Mouse (Mus musculus) retina, postnatal 7 days (tissue): ENCODE measurements around the gene Pax6.

Source experiments
- DNase-seq: peaks from one replicate; pipeline ENCODE4 v3.0.0-alpha.2; 2012; ENCODE audit warnings: low read depth, low spot score

Pax6 gene

DNA sequence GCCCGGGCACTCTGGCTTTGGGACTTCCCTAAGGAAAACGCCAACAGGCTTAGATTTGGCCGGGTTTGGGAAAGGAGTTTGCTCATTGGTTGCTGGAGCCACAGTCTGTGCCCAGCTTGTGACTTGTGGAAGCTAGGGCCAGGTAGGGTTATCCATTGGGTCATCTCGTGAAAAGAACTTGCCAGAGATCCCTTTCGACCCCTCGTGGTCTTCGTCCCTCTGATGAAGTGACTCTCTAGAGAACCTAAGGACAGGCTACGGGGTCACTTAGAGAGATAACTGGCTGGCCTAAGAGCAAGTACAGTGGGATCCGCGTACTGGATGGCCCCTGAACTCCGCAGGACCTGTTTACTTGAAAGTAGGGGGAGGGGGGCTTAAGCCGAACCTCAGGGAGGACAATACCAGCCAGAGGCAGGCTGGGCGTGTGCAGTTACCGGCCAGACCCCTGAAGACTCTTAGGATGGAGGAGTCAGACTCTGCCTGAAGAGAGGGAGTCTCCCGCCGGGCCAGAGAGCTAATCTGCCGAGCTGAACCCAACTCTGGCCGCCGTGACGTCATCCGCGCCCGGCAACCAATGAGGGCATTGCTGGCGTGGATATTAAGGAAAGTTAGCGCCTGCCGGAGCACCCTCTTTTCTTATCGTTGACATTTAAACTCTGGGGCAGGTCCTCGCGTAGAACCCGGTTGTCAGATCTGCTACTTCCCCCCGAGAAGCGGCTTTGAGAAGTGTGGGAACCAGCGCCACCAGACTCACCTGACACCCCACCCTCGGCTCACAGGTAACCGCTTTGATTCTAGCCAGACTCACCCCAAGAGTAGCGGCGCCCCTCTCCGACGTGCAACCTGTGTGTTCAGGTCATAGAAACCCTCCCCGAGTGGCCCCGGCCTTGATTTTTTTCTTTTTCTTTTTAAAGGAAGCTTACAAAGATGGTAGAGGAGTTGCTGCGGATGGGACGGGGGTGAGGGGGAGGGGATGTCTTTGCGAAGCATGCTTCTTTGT lies at the start of gene Pax6:
Gene Pax6 (plus strand): TSS at position 630 of the 1,000 bp plus-strand sequence.
- no peak for DNase-seq

DNA sequence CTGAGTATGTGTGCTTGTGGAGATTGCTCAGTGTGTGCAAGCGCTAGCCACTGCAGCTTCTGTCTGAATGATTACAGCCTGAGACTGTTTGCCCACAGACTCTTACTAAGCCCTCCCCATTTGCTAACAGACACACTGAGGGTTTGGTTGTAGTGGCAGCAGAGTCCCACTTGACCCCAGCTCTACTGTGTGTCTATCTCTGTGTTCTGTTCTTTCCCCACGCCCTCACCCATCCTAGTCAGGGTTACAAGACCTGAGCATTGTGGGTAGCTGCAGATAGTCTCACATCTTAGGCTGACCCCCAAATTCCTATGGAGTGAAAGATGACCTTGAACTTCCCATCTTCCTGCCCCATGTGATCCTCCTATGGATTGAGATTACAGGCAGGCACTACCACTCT lies 19.8 kb upstream of the Pax6 start:
- no peak for DNase-seq

DNA sequence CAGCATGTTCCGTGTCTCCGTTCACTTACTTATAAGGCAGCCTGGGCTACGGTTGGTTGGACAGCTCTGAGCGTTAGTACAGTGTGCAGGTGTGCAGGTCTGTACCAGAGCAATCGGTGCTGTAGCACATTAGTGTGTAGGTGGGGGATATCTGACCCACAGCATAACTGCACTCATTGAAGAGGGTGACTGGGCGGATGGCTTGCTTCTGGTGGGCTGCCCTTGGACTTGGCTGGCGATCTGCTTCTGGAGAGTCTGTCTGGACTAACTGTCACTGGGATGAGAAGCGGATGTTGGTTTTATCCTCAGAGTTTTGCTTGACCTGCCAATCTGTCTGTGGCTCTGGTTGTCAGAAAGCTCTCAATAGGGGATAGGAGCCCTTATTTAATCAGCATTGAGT lies 12.2 kb upstream of the Pax6 start:
- no peak for DNase-seq

DNA sequence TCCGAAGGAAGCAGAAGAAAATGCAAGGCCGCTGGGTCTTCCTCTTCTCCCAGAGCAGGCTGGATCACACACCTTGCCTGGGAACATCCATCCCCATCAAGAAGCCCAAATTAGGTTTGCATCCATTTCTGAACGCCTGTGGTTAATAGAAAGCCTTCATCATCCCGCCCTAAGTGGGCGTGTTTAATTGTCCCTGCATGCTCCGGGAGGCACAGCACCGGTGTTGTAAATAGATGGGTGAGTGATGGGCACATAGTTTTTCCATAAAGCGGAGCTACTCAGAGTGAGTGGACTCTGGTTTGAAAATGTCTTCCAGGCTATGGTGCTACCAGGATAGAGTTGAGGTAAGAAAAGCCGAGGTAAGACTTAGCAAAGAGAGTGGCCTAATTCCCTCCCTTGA lies 9.3 kb upstream of the Pax6 start:
- DNase-seq = no peak

DNA sequence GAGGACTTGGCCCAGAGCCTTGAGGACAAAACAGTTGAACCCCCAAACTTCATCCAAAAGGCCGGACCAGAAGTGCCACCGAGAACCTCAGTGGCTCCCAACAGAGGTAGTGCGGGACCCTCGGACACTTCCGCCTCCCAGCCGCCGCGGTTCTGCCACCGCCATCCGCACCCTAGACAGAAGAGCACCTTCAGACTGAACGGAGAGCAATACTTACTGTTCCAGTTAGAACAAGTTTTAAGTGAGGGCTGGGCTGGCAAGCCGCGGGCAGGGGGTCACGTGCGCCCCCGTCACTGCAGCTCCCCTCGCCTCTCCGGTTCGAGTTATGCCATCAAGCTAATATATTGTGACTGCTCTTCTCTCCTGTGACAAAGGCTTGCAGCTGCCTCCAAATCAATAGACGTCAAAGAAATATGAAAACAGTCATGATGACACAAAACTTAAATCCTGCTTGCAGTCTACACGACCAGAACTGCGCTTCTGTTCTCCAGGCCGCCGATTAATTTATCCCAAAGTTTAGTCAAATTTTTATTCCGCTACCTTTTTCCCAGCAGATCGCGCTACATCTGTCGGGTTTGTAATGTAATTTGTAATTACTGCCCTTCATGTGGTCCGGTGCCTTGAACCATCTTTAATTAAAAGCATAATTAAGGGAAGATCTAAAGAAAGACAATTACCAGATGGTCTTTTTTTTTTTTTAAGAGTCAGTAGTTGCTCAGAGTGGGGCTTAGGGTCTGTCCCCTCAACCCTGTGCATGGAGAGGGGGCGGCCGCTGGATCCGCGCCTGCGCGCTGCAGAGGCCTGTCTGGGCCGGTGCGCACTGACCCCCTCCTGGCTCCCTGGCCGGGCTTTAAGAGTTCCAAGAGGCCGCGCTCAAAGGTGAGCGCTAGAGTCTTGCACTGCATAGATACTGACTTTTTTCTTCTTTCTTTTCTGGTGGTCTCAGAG lies 8.5 kb upstream of the Pax6 start:
- no peak for DNase-seq

DNA sequence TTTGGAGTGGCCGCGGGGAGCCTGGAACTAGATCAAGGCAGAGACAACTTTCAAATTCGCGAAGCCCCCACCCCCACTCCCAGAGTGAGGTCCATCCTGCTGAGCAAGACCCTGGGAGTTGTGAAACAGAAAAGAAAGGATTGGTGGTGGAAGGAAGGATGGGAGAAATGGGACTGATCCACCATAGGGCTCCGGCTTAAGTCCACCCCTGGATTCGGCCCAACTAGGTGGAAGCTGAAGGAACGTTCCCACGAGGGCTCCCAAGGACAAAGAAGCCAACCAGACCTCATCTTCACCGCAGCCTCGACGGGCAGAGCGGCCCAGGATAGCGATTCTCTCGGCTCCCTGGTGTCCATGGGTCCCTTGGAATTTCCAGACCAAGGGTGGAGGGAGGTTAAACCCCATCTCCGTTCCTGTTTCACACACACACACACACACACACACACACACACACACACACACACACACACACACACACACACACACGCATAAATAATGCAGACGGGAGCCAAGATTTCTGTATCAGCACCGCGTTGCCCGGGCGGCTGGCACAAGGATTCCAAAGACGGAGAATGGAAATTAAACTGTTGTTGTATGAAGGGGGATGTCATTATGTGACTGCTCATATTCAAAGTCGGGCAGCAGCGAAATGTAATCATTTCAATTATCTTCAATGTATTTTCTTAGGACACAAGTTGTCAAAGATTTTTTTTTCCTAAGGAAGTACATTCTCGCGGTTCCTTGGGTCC lies 7.7 kb upstream of the Pax6 start:
- no peak for DNase-seq

DNA sequence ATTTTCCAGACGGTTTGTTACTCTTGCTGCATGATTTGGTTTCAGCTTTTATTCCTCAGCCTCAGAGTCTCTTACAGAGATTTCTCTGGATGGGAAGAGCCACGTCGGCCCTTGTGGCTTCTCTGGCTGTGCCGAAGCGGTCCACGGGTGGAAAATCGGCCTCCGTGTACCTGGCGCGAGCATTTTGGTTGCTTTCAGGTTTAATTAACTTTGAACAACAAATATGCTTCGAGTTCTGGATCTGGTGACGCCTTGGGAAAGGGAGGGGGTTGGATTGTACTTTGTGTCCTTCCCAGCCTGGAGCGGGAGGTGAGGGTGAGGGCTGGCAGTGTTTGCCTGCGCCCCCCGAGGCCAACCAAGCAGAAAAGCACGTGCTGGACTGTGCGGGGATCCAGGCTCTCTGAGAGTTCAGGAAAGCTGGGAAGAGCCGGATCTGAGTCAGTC lies 7.1 kb upstream of the Pax6 start:
- no peak for DNase-seq

DNA sequence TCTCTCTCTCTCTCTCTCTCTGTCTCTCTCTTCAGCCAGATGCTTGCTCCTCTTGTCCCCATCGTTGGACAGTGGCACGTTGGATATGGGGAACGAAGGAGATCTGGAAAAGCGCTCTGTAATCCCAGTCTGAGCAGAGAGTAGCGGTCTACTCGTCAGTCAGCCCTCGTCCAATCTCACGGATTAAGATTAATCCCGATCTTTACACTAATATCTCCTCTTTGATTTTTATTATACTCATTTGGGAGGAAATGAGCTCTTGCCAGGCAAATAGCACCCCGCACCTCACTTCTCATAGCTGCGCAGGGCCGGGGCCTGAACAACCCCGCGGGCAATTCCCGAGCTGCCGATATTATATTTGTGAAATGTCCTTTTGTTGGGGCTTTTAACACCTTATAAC lies 6.6 kb upstream of the Pax6 start:
- DNase-seq = no peak

DNA sequence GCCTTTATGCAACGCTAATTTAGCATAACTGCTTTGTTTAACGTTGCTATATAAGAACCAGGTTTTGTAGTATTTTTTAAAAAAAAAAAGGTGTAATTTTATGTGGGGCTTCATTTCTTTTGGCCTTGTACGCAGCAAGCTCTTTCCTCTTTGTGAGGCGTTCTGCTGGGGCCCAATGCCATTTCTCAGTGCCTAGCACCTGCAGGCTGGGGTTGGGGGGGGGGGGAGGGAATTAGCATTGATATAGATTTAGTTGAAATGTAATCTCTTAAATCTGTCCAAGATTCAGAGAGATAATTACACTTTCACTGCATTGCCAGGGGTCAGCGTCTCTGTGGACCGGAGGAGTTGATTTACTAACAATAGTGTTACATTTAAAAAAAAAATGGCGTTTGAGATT lies 6.1 kb upstream of the Pax6 start:
- DNase-seq = no peak

DNA sequence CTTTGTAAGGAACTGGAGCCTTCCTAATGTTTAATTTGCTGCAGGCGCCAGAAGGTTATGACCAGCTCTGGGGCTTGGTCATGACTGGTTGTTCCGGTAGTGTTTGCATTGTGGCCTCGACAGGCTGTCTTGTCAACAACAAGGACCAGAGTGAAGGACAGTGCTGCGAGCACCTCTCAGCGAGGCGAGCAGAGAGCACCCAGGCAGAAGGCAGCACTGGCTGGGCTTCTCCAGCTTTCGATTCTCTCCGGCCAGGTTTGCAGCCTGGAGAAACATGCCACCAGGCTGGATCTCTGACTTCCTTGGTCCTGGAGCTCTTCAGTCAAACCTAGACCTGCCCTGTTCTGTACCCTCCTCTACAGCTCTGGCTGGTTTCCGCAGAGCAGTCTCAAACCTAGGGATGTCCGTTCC lies 5.6 kb upstream of the Pax6 start:
- DNase-seq = no peak

DNA sequence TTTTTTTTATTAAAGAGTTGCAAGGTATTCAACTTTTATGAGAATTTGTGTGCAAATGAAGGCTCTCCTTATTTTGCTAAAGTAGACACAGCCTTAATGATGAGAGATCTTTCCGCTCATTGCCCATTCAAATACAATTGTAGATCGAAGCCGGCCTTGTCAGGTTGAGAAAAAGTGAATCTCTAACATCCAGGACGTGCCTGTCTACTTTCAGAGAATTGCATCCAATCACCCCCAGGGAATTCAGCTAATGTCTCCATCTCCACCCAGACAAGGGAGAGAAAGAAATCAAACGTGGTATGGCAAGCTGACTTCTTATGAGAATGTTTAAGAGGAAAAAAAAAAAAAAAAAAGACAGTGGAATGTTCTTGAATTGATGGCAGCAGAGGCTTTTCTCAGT lies 3.7 kb upstream of the Pax6 start:
- DNase-seq = no peak

DNA sequence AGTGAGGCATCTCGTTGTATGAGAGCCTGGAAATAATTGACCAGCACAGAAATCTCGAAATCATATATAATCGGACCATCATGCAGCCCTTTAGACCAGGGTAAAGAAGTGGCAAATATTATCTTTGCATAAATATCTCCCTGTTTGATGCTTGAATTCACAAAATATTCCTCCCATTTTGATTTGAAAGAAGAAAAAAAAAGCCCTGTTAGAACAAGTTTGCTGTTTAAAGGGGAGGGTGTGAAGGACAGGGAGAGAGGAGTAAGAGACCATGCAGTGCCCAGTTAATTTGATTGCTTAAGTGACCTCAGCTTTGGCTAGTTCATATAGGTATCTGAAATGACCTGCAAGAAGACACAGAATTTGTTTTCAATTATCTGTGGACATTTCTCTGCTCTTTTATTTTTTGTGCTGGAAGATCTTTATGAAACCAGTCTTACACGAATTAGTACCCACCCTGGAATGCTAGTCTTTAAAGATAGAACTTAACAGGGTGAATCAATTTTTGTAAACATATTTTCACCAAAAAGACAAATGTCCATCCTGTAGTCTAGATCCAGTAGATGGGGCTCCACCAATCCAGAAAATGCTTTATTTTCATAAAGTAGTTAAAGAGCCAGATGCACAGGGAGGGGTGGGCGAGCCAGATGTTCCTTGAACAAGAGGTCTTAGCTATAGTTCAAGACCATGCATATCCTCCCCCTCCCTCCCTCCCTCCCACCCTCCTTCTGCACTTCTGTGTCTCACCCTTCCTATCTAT lies 3.0 kb upstream of the Pax6 start:
- DNase-seq = no peak

DNA sequence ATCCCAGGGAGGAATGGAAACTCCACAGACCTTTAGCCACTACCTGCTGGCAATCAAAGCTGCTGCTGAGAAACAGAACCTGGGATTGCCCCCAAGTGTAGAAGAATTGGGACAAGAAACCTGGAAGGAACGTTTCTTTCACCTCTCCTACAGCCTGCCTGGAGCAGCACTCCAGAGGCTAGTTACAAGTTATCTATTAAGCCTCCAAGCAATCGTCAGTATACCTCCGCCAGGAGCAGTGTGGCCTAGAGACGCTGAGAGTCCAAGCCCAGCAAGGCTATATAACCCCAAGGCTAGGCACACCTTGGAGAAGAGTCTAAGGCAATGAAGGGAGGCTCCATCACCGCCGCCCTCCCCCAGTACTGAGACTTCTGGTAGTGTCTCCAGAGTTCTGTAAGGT lies 2.4 kb upstream of the Pax6 start:
- DNase-seq = no peak

DNA sequence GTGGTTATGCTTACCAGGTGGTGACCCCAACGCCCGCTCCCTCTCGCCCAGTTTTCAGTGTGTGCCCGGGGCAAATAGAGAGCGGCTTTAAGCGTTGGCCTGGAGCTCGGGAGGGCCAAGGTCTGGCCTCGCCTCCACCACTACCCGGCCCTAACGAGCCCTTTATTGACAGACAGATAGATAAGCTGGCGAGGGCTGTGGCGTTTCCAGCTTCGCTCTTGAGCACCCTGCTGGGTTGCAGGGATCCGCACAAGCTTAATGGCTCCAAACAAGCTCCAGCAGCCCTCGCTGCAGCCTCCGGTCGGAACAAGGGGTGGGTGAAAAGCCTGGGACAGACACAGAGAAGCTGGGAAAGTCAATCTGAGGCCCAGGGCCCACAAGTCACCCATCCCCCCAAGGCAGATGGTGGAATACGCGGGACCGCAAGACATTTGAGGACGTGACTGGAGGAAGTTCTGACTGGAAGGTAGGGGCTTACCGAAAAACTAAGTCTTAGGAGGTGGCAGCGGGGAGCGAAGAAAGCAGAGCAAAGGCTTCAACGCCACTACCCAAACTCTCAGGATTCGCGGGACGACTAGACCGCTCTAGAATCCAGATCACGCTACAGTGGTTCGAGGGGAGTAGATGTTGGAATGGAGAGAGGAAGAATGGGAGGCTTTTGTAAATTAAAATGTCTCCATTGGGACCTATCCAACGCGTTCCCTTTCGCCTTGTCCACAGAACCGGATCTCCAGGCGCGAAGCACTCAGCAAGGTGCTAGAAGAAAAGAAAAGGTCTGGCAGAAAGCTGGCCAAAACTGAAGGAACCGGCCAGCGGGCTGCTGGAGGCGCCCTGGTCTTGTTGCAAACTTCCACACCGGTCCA lies 1.7 kb upstream of the Pax6 start:
- DNase-seq = no peak

DNA sequence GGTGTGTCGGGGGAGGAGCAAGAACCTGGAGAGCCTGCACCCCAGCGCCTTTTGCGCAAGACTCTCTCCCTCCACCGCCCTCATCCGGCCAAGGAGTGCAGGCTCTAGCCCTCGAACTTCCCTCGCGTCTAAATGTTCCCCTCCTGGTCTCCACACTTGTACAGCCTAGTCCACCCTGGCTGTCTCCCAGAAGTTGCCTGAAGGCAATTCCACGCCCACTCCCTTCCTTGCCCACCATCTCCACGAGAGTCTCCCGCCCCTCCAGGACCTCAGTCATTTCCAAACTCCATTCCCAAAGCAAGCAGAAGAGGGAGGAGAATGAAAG lies 1.1 kb upstream of the Pax6 start:
- no peak for DNase-seq

DNA sequence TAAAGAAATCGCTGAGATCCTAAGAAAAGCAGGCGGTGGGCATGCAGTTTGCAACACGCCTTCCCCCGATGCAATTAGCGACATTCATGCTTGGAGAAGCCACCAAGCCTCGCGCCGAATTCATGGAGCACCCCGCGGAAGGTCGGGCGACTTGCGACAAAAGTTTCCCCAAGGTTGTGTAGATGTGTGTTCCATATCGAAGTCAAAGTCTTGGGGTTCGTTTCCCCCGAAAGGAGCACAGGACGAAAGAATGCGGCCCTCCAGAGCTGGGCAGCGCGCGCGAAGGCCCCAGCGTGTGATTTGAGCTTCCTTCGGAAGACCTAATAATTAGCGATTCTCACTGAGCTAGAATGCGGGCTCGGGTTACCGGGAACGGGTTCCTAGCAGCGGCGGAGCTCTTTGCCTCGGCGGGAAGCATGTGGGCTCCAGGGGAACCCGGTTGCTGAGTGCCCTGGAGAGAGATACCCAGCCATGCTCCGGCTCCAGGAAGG lies 716 bp downstream of the Pax6 start:
- no peak for DNase-seq

DNA sequence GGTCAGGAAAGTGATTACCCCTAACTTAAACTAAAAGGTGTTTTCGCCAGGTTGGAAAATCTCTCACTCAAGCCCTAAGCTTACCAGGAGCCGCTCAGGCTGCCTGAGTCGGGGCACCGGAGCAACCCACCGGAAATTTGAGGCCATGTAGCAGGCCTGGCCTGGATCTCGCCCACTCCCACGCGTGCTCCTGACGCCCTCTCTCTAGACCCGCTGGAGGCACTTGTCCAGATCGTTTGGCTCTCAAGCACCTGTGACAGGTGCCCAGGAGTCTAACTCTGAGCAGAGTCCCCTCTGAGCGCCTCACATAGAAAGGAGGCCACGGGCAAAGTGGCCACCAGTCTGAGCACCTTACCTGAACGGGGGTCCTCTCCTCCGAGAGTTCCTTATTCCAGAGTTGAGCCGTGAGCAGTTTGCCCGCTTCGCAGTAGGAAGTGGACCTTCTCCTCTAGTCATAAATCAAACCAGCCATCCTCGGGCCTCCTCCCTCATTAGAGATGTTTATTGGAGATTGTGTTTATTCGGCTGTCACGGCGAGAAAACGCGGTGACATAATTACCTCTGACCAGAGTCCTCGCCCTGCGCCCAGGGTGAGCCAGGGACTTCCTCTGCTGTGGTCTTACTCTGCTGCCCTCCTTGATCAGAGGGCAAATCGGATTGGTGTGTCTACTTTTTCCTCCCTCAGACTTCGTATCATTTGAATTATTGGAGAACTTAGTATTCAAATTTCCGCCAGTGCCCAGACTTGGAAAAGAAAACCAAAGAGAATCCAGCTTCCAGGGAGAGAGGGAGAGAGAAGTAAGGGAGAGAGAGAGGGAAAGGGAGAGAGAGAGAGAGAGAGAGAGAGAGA lies 1.4 kb downstream of the Pax6 start:
- no peak for DNase-seq

DNA sequence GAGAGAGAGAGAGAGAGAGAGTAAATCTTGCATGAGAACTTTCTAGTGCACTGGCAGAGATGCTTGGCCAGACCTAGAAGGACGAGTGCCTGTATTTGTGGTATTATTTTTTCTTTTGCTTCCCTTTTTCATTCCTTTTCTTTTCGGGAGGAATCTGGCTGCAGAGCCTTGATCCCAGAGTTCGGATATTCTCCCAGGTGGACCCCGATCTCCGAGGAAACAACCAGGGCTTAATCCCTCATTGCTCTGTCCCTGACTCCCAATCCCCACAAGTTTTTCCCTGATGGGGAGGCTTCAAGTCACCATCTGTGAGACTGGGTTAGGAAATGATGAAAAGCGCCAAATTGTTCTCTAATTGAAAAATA lies 2.0 kb downstream of the Pax6 start:
- no peak for DNase-seq
